Mouse (Mus musculus) lung, embryonic 16.5 days (tissue): ENCODE measurements around the gene Olfr494. TPM values are rescaled to one million over a fixed set of nuclear protein-coding genes. Genes with fewer than 3 reads are reported as not detected.

Experiments
- ATAC-seq: fragments of 200-750 bp; cut with Nextera tagmentation; 2 replicates; pipeline ENCODE4 v1.8.0; 2017; ENCODE audit warnings: low read depth, mild to moderate bottlenecking, moderate library complexity
- H3K27ac ChIP-seq: fragments of 300-500 bp; sonication (generic); 2 replicates; pipeline ENCODE4 v1.5.1; 2014; ENCODE audit warnings: mild to moderate bottlenecking, control low read depth, low read length
- H3K27me3 ChIP-seq: fragments of 300-500 bp; sonication (generic); 2 replicates; pipeline ENCODE4 v1.6.1; 2014; ENCODE audit warnings: low read depth, low read length, mixed read lengths; ENCODE audit not compliant: control insufficient read depth, insufficient read depth
- H3K36me3 ChIP-seq: fragments of 300-500 bp; sonication (generic); 2 replicates; pipeline ENCODE4 v1.6.1; 2014; ENCODE audit warnings: low read length; ENCODE audit not compliant: control insufficient read depth, insufficient read depth
- H3K4me1 ChIP-seq: fragments of 300-500 bp; sonication (generic); replicated peaks from 2 replicates; pipeline ENCODE4 v1.6.1; 2014; ENCODE audit warnings: low read length, mixed read lengths; ENCODE audit not compliant: control insufficient read depth, insufficient read depth
- H3K4me2 ChIP-seq: fragments of 300-500 bp; sonication (generic); 2 replicates; pipeline ENCODE4 v1.6.1; 2014; ENCODE audit warnings: low read depth, low read length, control low read depth
- H3K4me3 ChIP-seq: fragments of 300-500 bp; sonication (generic); 2 replicates; pipeline ENCODE4 v1.5.1; 2014; ENCODE audit warnings: mild to moderate bottlenecking, low read length, control low read depth
- H3K9ac ChIP-seq: fragments of 300-500 bp; sonication (generic); 2 replicates; pipeline ENCODE4 v1.6.1; 2014; ENCODE audit warnings: low read length, control low read depth
- H3K9me3 ChIP-seq: fragments of 300-500 bp; sonication (generic); 2 replicates; pipeline ENCODE4 v1.6.1; 2016; ENCODE audit warnings: low read length; ENCODE audit not compliant: control insufficient read depth
- WGBS: fragments of 180-500 bp; shearing (Covaris S2); extraction: QIAGEN DNeasy Blood & Tissue Kit; methylation state at CpG from one replicate; pipeline ENCODE4 v1.1.7; 2014; 5-methylcytosine and 5-hydroxymethylcytosine counted together
- polyA plus RNA-seq: library from polyadenylated mRNA; unstranded; fragments of >200 nt; fragmentation: Nextera tagmentation; extraction: Ambion mirVana; gene quantifications from 2 replicates; pipeline ENCODE4 v1.2.1, GENCODE M21; 2015

Olfr494 gene
- polyA plus RNA-seq, result not detected in 2 replicates

GRCm38 (mm10) chr7:108365035-108365434 lies at the start of gene Olfr494:
Gene Olfr494, plus strand, starts transcription at chr7:108365335.
- Histone ChIP-seq H3K27me3 (no peaks in the 10 kb centered on the region), H3K4me2 (no peak within 1 kb of the TSS), H3K36me3 (no peaks in the 10 kb centered on the region), H3K4me1 (no peaks in the 10 kb centered on the region), H3K4me3 (no peak within 1 kb of the TSS), H3K9me3 (no peaks in the 10 kb centered on the region), H3K9ac (no peak within 1 kb of the TSS), H3K27ac (no peak within 1 kb of the TSS)
- no peak for ATAC-seq
- WGBS, result 68% methylated on average over 3 of the region's 3 CpGs

- no peak within 1 kb of the TSS for H3K9ac ChIP-seq
- H3K27ac ChIP-seq, result no peak within 1 kb of the TSS
- no peak within 1 kb of the TSS for H3K4me3 ChIP-seq
- no peaks in the 10 kb centered on the region for H3K4me1 ChIP-seq
- no peaks in the 10 kb centered on the region for H3K27me3 ChIP-seq
- no peak within 1 kb of the TSS for H3K4me2 ChIP-seq
- H3K9me3 ChIP-seq, result no peaks in the 10 kb centered on the region
- ATAC-seq, result no peak
- H3K36me3 ChIP-seq, result no peaks in the 10 kb centered on the region
- WGBS, result 72% methylated on average over 2 of the region's 2 CpGs
Measured at GRCm38 (mm10) chr7:108323574-108323973, 41.6 kb upstream of the Olfr494 start, which contains the start of gene Olfr492. Gene Olfr492, minus strand, starts transcription at chr7:108323674.

- no peaks in the 10 kb centered on the region for H3K27me3 ChIP-seq
- no peaks in the 10 kb centered on the region for H3K9me3 ChIP-seq
- H3K27ac ChIP-seq, result no peak within 1 kb of the TSS
- ATAC-seq, result no peak
- H3K9ac ChIP-seq, result no peak within 1 kb of the TSS
- H3K4me3 ChIP-seq, result no peak within 1 kb of the TSS
- WGBS, result 53% methylated on average over 1 of the region's 1 CpGs
- no peaks in the 10 kb centered on the region for H3K36me3 ChIP-seq
- no peaks in the 10 kb centered on the region for H3K4me1 ChIP-seq
- H3K4me2 ChIP-seq, result no peak within 1 kb of the TSS
Measured at GRCm38 (mm10) chr7:108346879-108347278, 18.3 kb upstream of the Olfr494 start, which contains the start of gene Olfr493. Gene Olfr493, minus strand, starts transcription at chr7:108346979.

- H3K4me2 ChIP-seq, result no peak within 1 kb of the TSS
- WGBS, result 56% methylated on average over 1 of the region's 1 CpGs
- H3K36me3 ChIP-seq, result no peaks in the 10 kb centered on the region
- no peak within 1 kb of the TSS for H3K27ac ChIP-seq
- H3K4me1 ChIP-seq, result no peaks in the 10 kb centered on the region
- no peak within 1 kb of the TSS for H3K4me3 ChIP-seq
- no peaks in the 10 kb centered on the region for H3K27me3 ChIP-seq
- no peaks in the 10 kb centered on the region for H3K9me3 ChIP-seq
- no peak within 1 kb of the TSS for H3K9ac ChIP-seq
- ATAC-seq, result no peak
Measured at GRCm38 (mm10) chr7:108392867-108393266, 27.7 kb downstream of the Olfr494 start, which contains the start of gene Olfr495. Gene Olfr495, plus strand, starts transcription at chr7:108393167.

Other genes starting within 250 kb of the Olfr494 start
- gene Olfr484, start 237.9 kb upstream of the Olfr494 start, polyA plus RNA-seq, result not detected in 2 replicates
- not detected in 2 replicates for gene Olfr485, start 205.5 kb upstream of the Olfr494 start, polyA plus RNA-seq
- not detected in 2 replicates for gene Olfr486, start 192.6 kb upstream of the Olfr494 start, polyA plus RNA-seq
- gene Olfr487, start 150.7 kb upstream of the Olfr494 start, polyA plus RNA-seq, result not detected in 2 replicates
- gene Olfr488, start 107.0 kb upstream of the Olfr494 start, polyA plus RNA-seq, result not detected in 2 replicates
- not detected in 2 replicates for gene Olfr490, start 76.4 kb upstream of the Olfr494 start, polyA plus RNA-seq
- not detected in 2 replicates for gene Olfr491, start 51.9 kb upstream of the Olfr494 start, polyA plus RNA-seq
- not detected in 2 replicates for gene Olfr492, start 41.7 kb upstream of the Olfr494 start, polyA plus RNA-seq
- not detected in 2 replicates for gene Olfr493, start 18.4 kb upstream of the Olfr494 start, polyA plus RNA-seq
- gene Olfr495, start 27.8 kb downstream of the Olfr494 start, polyA plus RNA-seq, result not detected in 2 replicates
- not detected in 2 replicates for gene Olfr497, start 55.1 kb downstream of the Olfr494 start, polyA plus RNA-seq
- gene Olfr498, start 100.0 kb downstream of the Olfr494 start, polyA plus RNA-seq, result not detected in 2 replicates
- not detected in 2 replicates for gene Olfr502, start 159.7 kb downstream of the Olfr494 start, polyA plus RNA-seq
- not detected in 2 replicates for gene Olfr503, start 179.2 kb downstream of the Olfr494 start, polyA plus RNA-seq
- not detected in 2 replicates for gene Olfr504, start 200.5 kb downstream of the Olfr494 start, polyA plus RNA-seq
- gene Olfr506, start 245.5 kb downstream of the Olfr494 start, polyA plus RNA-seq, result not detected in 2 replicates